Mouse (Mus musculus) MN1 (cell line): ENCODE measurements around the gene Aagab.
A peak's percentile ranks its signal among the peaks of the same experiment; 100 is the strongest.

Source experiments
- DNase-seq: peaks from one replicate; pipeline ENCODE4 v3.0.0-alpha.2; 2016; ENCODE audit warnings: low spot score

Gene Aagab

DNA sequence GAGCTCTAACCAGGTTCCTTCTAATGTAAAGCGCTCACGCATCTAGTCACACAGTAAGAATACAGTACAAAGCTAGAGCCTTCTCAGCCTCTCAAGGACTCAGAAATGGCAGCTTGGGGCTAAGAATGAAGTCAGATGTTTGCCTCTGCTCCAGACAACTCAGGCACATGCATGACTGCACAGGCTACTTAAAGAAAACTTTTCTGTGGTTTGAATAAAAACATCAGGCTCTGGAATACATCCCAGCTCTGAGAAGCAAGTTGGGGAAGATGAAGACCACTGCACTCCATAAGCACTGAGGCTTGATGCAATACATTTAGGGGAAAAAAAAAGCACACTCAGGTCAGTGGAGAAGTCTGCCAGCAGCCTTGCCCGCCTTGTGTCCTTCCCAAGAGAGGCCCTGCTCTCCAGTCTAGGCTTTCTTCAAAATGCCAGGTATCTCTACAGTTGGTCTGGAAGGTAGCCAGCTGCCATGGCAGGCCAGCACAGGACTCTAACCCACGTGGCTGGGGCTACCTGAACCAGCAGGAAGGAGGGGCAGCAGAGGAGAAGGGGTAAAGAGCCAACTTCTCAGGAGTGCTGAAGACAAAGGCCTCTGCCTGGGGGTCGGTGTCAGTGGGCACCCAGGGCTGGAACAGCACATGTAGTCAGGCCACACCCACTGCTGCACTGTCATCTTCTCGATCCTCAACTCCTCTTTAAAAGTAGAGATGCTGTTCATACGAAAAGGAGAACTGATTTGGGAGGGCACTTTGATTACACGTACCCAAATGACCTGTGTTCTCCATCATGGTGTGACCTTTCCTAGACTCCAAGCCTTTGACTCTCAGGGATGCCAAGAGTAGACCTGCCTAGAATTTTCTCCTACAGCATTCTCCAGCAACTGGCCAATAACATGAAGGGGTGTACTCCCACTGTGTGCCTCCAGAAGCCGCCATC is 45.4 kb downstream of the Aagab start:
- DNase-seq: no peak

DNA sequence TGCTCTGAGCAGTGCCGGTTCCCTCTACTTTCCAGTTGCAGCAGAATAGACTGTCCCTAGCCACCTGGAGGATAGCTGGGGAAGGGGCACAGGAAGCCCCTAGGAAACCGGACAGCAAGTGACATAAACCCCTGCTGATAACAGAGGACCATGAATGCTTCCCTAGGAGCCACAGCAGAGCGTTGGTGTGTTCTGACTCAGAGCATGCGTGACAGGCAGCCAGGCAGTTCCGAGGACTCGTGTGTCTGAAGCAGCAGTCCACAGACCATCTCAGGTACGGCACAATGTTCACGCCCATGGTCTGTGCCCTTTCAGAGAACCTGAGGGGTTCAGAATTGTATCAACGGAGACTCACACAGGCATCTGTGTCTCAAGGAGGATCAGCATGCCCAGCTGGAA is 46.1 kb downstream of the Aagab start:
- no peak for DNase-seq

DNA sequence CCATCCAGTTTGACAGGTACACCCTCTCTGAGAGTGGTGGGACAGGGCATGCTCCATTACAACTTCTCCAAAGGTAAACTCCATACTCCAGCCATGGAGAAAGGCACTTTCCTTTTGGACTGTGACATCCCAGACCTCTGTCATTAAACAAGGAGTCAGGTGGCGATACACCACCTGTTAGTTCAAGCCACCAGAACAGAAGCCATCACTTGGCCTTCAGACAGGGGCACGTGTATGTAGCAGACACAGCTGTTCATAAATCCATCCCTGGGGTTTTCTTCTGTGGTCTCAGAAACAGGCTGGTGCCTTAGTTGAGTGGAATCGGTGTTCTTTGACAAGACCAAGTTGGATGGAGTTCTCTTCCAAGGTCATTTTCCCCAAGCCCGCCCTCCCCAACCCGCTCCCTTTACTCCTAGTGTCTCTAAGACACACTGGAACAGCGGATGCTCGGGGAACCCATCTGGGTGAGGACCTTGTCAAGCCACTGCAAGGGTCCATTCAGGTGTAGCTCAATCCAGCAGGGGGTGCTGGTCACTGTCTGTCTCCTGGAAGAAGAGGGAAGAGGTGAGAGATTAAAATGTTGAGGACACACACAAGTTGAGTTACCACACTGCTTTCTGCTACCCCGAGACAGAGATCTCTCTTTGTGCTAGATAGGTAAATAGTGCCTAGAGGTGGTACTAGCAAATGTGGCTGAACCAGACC is 47.5 kb downstream of the Aagab start:
- peak; percentile 27 for DNase-seq

DNA sequence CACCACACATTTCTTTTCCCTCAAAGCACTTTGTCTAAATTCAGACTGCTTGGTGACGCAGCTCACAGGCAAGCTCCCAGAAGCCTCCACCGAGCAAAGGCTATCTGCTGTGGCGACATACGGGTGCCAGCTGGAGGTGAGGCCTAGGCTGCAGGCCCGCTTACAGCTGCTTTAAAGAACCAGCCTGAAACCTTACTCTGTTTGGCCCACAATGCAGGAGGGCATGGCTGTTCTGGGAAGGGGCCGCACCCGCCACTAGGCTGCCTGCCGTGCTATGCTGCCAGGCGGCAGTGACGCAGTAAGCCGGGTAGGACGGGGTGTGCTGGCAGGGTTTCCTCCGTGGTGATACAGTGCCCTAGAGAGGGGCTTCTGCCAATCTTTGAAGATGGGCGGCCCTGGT is 48.4 kb downstream of the Aagab start:
- DNase-seq: no peak

DNA sequence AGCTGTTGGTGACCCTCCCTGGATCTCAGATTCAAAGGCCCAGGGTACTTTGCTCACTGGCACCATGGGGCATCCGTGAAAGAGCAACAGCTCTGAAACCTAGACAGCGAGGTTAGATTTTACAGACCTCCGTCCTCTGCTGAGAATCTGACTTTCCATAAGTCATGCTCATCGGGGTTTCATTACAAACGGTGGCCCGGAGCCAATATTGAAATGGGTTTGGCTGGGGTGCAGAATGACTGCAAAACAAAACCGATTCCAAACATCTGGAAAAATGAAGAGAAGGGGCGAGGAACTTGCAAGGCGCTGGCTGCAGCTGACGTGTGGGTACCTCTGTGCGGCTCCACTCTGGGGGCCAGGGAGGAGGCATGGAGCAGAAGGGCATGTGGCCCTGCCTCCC is 49.1 kb downstream of the Aagab start:
- no peak for DNase-seq

DNA sequence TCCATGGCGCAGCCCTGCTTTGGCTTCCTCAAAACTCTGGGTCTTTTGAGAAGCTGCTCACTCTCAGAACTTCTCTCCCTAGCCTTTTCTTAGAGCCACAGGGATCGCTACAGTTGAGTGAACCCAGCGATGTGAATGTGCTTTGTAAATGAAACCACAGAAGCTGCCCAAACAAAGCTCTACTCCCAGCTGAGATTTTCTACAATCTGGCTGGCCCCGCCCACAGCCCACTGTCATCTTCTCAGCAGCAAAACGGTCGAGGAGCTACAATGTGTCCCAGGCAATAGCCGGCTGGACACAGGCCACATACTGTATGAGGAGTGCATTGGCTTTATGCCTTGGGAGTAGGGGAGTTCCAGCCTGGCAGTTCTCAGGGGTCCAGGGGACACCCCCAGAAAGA is 51.2 kb downstream of the Aagab start:
- DNase-seq: no peak

DNA sequence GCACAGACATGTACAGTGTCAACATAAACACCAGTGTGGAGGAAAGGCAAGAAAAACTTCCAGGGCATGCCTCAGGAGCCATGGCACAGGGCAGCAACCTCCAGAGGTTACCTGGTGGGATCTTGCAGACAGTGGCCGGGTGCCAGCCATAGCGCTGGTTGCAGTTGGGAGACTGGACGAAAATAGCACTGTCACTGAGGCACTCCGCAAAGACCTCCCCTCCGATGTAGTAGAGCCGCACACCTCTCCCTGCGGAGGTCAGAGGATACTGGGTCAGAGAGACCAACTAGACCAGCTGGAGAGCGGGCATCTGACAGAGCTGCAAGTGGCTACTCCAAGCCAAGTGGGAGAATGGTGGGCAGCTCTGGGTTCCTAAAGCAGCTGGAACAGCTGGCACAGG is 52.1 kb downstream of the Aagab start:
- no peak for DNase-seq

DNA sequence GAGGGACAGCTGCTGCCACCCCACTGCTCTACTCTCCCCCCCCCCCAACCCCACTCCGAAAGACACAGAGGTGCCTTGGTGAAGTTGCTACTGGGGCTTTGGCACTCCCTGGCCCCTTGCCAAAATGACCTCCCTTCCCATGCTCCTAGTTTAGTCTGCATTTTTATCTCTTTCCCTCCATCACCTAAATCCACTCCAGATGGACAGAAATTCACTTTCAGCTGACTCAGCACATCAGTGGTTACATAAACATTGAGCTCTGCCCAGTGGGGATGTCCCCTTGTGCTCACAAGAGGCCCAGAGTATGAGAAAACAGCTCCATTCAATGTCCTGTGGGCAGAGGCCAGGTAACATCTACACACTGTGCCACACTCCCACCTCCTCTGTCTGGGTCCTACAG is 52.6 kb downstream of the Aagab start:
- no peak for DNase-seq

DNA sequence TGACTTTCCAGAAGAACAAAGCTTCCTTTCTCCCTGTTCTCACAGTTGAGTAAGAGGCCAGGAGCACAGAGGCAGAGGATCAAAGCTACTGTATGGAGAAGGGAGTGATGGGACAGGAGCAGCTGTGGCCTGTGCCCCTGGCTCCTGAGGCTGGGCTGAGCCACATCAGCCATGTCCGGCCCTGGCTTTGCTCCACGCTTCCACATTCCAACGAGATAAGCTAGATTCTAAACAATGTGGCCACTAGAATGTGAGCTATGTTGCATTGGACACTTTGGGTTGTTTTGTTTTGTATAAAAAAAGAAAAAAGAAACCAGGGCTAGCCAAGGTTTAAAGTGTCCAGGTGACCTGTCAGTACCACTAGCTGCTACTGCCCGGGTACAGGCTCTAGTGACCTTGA is 54.7 kb downstream of the Aagab start:
- DNase-seq: no peak

DNA sequence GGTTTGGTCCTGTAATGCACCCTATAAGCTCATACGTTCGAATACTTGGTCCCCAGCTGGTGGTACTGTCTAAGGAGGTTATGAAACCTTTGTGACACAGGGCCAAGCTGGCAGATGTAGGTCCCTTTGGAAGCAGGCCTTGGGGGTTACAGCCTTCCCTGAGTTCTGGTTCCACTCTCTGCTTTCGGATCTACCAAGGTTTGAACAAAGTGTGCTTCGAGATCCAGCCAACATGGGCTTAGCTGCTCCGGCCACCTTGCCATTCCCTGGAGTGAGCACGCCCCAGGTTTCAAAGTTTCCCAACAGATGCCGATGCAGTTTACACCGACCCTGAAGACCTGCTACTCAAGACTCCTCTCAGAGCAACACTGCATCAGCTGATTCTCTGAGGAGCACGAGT is 56.0 kb downstream of the Aagab start:
- DNase-seq: no peak

DNA sequence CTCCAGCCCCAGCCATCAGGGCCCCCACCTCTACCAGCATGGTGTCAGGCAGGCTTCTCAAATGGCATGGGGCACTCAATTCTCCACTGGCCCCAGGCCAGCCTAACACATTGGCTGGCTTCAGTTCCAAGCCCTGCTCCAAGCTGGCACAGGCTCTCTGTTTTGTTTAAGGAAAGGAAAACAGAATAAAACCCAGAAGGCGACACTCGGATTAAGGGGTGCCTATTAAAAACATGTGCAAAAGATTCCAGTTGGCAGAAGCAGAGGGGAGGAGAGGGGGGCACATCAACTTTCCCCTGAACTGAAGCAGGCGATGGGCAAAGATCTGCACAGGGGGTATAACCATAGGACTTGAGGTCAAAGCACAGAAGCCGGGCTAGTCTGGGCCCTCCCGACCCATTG is 56.5 kb downstream of the Aagab start:
- no peak for DNase-seq

DNA sequence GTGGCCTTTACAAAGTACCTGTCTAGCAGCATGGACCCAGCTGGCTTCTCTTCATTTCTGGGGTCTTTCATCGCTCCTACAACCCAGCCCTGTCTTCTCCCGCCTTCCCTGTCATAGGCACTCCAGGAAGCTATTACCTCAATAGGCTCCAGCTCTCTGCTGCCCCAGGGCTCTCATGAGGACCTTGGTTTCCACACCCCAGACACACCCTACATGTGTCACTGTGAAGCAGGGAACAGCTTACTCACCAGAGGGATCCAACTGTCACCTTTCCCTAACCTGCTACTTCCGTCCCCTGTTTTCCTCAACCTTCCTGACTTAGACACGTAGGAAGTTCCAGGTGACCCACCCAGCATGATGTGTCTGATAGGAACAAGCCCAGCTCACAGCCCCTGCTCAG is 57.6 kb downstream of the Aagab start:
- no peak for DNase-seq

DNA sequence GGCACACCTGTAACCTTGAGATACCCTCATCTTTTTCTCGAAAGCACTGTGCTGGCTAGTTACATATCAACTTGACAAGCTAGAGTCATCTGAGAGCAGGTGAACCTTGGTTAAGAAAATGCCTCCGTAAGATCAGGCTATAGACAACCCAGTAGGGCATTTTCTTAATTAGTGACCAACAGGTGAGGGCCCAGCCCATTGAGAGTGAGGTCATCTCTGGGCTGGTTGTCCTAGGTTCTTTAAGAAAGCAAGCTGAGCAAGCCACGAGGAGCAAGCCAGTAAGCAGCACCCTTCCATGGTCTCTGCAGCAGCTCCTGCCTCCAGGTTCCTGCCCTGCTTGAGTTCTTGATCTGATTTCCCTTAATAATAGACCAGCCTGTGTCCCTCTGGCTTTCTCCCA is 58.2 kb downstream of the Aagab start:
- DNase-seq: no peak

DNA sequence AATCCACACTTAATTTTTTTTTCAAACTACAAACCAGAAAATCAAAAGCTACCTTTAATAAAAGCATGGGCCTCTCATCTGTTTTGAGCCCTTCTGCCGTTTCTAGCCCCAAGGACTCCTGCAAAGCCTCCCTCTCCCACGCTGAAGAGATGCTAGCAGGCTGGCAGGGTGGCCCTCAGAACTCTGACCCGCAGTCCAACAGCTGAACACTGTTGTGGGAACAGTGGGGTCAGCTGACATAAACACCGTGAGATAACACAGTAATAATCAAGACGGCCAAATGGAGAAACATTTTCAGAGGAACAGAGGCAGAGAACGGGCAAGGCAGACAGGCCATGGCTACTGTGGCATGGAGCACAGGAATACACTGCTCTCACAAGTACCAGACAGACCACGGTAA is 60.3 kb downstream of the Aagab start:
- no peak for DNase-seq

DNA sequence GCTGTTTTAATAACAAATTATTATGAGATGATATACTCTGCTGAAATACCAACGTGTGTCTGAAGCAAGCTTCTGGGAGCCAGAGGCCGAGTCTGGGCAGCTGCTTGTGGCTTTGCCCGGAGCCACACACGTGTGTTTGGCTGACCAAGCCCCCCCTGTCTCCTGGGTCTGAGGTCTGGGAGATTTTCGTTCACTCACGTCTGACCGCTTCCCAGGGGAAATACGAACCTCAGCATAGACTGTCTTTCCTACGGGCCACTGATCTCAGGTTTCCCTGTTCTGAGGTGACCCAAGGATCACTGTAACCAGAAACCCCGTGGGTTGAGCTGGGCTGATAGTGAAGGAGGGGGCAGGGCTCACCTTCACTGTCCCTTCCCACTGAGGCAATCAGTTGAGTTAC is 60.8 kb downstream of the Aagab start:
- DNase-seq: no peak

DNA sequence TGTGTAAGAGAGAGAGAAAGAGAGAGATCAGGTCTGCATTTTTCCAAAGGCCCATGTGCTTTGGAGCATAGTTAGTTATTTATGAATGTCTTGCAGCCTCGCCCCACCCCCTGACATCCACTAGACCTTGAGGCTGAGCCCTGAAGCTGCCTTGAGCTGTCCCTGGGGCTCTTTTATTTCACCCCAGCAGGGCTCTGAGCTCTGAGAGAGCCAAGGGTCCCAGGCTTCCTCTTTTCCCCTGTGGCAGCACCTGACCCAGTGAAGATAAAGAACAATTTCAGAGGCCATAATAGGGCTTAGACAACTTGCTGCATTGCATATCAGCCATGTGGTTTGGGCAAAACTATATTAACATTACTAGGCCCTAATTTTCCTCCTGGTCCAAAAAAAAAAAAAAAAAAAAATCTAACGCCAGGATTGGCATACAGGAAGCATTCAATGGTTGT is 61.9 kb downstream of the Aagab start:
- DNase-seq: no peak

DNA sequence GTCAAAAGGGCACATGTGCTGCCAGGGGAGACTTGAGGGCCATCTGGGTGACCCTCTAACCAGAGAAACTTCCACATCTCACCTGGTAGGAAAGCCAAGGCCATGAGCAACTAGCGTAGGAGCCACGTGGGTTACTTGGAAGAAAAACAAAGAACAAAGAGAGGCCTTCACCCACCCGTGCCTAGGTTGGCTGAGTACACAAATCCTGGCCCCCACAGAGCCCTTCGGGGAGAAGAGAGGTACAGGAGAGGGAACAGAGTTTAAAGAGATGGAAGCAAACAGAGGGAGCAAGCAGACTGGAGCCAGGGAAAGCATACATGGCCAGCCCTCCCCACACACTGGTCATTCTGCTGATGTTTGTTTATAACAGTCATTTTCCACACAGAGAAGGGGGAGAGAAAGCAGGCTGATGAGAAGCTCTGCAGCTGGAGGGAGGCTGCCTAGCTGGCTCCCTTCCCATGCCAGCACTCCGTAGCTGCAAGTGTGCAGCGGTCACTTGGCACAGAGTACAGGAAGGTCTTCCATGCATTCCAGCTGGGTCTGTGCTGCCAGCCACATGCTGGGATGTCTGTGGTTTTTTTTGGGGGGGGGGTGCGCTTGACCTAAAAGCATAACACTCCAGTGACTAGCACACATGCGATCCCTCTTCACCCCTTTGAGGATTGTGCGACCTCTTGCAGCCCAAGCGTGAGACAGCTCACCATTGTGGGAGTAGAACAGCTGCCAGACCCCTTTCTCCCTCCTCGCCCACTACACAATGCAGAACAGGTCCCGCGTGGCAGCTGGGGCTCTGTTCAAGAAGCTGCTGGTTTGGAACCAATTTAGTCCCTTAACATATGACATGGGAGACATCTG is 62.6 kb downstream of the Aagab start:
- DNase-seq: peak; percentile 69

DNA sequence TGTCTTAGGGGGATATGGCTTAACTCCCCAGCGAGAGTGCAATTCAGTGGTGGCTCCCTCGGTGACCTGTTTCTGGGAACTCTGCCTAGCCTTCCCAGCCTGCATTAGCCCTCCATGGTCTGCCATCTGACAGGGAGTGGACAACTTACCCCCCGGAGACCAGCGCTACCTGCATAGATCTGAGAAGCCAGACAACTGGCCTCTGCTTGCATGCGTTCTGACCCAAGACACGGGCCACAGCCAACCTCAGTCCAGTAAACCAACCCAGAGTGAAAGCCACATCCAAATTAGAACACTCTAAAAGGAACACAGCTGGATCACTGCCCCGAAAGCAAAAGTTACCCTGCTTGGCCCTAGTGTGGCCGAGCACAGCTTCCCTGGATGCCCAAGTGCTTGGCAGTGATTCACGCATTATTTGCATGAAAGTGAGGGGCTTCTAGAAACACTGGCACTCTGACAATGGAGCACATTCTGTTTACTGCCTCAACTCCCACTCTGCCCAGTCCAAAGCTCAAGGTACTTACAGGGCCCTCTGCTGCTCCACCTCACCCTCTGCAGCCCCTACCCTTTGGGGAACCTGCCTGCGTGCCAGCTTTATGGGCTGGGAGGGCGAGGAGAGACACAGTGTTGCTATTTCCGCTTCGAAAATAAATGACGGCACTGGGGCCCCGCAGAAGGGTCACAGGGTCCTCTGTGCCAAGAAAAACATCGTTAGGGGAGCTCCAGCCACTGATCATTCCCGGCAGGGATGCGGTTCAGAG is 64.3 kb downstream of the Aagab start:
- peak; percentile 45 for DNase-seq

DNA sequence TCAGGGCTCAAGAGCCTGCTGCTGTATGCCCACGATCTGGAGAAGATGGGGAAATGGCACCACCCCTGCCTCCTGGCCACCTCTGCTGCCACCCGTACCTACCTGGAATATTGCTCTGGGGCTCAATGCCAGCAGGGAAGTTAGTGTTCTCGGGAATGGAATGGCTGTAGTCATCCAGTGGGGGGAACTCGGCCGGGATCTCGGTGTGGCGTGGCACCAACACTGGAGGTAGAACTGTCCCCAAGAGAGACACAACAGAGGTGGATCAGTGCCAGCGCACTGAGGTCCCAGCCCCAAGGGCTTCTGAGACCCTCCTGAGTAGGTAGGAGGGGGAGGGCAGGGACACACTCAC is 64.9 kb downstream of the Aagab start:
- no peak for DNase-seq

DNA sequence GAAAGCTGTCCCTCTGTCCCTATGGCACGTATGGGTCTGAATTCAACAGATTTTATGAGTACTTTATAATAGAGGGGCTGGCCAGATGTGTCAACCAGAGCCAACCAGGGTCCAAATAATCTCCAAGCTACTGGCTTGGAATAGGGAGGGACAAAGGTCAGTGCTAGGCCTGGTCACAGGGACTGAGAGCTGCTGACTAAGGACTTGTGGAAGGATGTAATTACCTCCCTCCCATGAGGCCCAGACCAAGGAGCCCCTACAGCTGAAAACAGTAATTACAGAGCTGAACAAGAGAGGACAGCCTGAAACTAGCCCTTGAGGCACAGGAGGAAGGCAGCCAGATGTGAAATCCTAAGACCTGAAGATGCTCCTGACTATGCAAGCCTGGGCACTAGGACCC is 66.2 kb downstream of the Aagab start:
- no peak for DNase-seq

DNA sequence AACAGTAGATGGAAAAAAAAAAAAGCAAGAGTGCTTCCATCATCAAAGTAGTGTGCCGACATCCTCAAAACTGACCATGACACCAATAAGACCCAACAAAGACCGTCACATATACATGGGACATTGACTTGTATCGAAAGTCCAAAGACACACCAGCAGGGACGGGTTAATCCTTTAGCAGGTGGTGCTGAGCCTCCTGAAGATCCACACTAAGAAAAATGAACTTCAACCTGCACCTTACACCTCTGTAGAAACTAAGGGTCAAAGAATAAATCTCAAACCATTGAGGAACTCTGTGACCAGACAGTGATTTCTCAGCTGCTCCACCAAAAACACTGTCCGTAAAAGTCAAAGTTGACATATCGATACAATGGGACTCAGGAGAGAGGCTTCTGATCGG is 67.4 kb downstream of the Aagab start:
- no peak for DNase-seq
